Mouse (Mus musculus): ENCODE measurements around the gene Slc1a1. TPM values are rescaled to one million over a fixed set of nuclear protein-coding genes. Genes with fewer than 3 reads are reported as not detected.

Gene Slc1a1
- total and polyA plus RNA-seq, 3 experiments, result 1.3 to 2.9 (median 2.2) TPM

DNA sequence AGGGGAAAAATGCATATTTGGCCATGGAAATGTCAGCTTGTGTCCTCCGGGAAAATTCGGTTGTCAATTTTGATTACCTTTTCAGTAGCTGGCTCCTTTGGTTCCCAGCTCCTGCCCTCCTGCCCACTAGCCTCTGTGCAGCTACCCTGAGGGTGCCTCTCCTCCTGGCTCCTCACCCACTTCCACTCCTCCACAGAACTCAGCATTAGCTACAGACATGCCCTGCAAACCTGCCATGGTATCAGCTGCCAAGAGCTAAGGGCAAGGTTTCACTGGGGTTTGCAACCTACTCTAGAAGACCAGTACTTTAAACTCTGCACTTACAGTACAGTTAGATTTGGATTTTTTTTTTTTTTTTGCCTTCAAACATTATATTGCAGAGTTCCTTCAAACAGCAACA is 44.6 kb downstream of the Slc1a1 start:
- 92% methylated on average over 2 of the region's 2 CpGs for WGBS
- H3K79me2 ChIP-seq (replicated peaks; ENCODE audit: control insufficient read depth, insufficient read depth, low read length), result no peaks in the 10 kb centered on the region
- intact Hi-C loops (cut with DNase I), result loop anchor here (5.0 kb wide), 1 partner anchor 42 kb away; the partner anchor contains the start of gene Slc1a1

DNA sequence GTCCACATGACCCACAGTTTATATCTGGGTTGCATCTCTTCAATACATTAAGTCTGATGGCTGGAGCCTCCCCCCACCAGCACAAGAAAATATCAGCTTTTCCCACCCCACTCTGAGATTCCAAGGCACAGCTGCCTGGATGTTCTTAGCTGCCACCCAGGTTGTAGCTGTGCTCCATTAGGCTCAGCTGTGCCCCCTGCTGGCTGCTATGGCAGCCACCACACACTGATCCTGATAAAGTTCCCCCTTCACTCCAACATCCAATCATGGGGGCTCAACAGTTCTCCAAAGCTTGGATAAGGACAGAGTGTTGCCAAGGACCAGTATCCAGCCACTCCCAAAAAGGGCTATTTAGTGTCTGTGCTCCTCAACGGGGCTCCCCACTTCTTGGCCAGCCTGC is 48.3 kb downstream of the Slc1a1 start:
- 53% methylated on average over 1 of the region's 1 CpGs for WGBS
- H3K9ac ChIP-seq (ENCODE audit: low read depth, low read length), result no peak overlapping the region
- H3K79me2 ChIP-seq (replicated peaks; ENCODE audit: control insufficient read depth, insufficient read depth, low read length), result no peaks in the 10 kb centered on the region
- H3K4me3 ChIP-seq, result no peak overlapping the region
- H3K27ac ChIP-seq, result no peak overlapping the region
- no peaks in the 10 kb centered on the region for H3K36me3 ChIP-seq (ENCODE audit: control insufficient read depth, insufficient read depth, low read length)
- peaks cover 3% of the 10 kb centered on the region; the same call in 1 of the 2 replicates for H3K4me1 ChIP-seq (ENCODE audit: control insufficient read depth, insufficient read depth, low read length)
- intact Hi-C loops (cut with DNase I), result loop anchor here (2.0 kb wide), 1 partner anchor 106 kb away; no protein-coding TSS in a partner anchor
- no peak for DNase-seq
- TF ChIP-seq EP300 (IDR thresholded peaks at IDR 0.05; ENCODE audit: insufficient read depth, low read depth, low read length), result no peak
- peak; percentile 66 for TF ChIP-seq CTCF (IDR thresholded peaks at IDR 0.05)
- TF ChIP-seq POLR2A (IDR thresholded peaks at IDR 0.05; ENCODE audit: insufficient read depth, low read depth, low read length), result no peak
- H3K27me3 ChIP-seq (ENCODE audit: control insufficient read depth, insufficient read depth, low read length), result no peaks in the 10 kb centered on the region

More for the DNA sequence above, 44.6 kb downstream of the Slc1a1 start:
- Histone ChIP-seq H3K9ac (ENCODE audit: low read depth, low read length) (no peak overlapping the region), H3K27me3 (ENCODE audit: control insufficient read depth, insufficient read depth, low read length) (no peaks in the 10 kb centered on the region), H3K36me3 (ENCODE audit: control insufficient read depth, insufficient read depth, low read length) (no peaks in the 10 kb centered on the region), H3K4me3 (no peak overlapping the region), H3K27ac (no peak overlapping the region), H3K4me1 (ENCODE audit: control insufficient read depth, insufficient read depth, low read length) (no peaks in the 10 kb centered on the region)
- no peak for TF ChIP-seq EP300 (IDR thresholded peaks at IDR 0.05; ENCODE audit: insufficient read depth, low read depth, low read length)
- no peak for TF ChIP-seq POLR2A (IDR thresholded peaks at IDR 0.05; ENCODE audit: insufficient read depth, low read depth, low read length)
- TF ChIP-seq CTCF (IDR thresholded peaks at IDR 0.05), result no peak
- no peak for DNase-seq

DNA sequence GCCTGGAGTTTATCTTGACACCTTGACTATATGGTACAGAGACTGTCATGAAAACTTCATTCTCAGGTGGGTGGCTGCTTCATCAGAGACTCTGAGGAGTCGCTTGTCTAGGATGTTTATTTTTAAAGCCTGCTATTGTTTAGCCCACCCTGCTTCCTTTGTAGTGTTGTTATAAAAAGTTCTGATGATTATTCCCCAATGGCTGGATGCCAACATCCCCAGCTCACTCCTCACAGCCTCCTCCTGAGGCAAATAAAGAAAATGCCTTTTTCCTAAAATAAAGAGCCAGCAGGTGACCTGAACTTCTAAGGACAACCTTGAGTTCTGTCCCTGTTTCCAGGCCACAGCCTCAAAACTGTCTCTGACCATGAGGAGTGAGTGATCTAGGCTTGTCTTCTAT is 53.6 kb downstream of the Slc1a1 start:
- TF ChIP-seq EP300 (IDR thresholded peaks at IDR 0.05; ENCODE audit: insufficient read depth, low read depth, low read length) (no peak), POLR2A (IDR thresholded peaks at IDR 0.05; ENCODE audit: insufficient read depth, low read depth, low read length) (no peak), CTCF (IDR thresholded peaks at IDR 0.05) (no peak)
- H3K79me2 ChIP-seq (replicated peaks; ENCODE audit: control insufficient read depth, insufficient read depth, low read length), result no peaks in the 10 kb centered on the region
- intact Hi-C loops (cut with DNase I), result no loop called here

DNA sequence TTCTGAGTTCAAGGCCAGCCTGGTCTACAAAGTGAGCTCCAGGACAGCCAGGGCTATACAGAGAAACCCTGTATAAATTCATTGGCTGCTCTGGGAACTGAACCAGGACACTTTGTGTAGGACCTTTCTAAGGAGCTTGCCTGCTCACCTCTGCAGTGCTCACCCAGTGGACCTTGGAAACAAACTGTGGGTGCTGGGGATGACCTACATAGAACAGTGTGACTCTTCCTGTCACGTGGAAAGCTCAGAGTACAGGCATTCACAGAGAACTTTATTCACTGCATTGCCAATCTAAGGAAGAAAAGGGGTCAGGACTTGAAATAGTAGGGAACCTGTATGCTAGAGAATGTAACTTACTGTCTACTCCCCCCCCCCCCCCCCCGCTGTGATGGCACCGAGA is 54.4 kb downstream of the Slc1a1 start:
- no peak for DNase-seq
- intact Hi-C loops (cut with DNase I), result no loop called here
- Histone ChIP-seq H3K79me2 (replicated peaks; ENCODE audit: control insufficient read depth, insufficient read depth, low read length) (no peaks in the 10 kb centered on the region), H3K9ac (ENCODE audit: low read depth, low read length) (no peak overlapping the region), H3K36me3 (ENCODE audit: control insufficient read depth, insufficient read depth, low read length) (no peaks in the 10 kb centered on the region), H3K27ac (no peak overlapping the region), H3K27me3 (ENCODE audit: control insufficient read depth, insufficient read depth, low read length) (no peaks in the 10 kb centered on the region), H3K4me1 (ENCODE audit: control insufficient read depth, insufficient read depth, low read length) (peaks cover 4% of the 10 kb centered on the region; the same call in 1 of the 2 replicates), H3K4me3 (no peak overlapping the region)
- 61% methylated on average over 3 of the region's 3 CpGs for WGBS
- no peak for TF ChIP-seq EP300 (IDR thresholded peaks at IDR 0.05; ENCODE audit: insufficient read depth, low read depth, low read length)
- no peak for TF ChIP-seq POLR2A (IDR thresholded peaks at IDR 0.05; ENCODE audit: insufficient read depth, low read depth, low read length)
- TF ChIP-seq CTCF (IDR thresholded peaks at IDR 0.05), result no peak

More for the DNA sequence above, 53.6 kb downstream of the Slc1a1 start:
- Histone ChIP-seq H3K9ac (ENCODE audit: low read depth, low read length) (no peak overlapping the region), H3K36me3 (ENCODE audit: control insufficient read depth, insufficient read depth, low read length) (no peaks in the 10 kb centered on the region), H3K27ac (peak overlapping the region; percentile 49), H3K4me3 (no peak overlapping the region), H3K4me1 (ENCODE audit: control insufficient read depth, insufficient read depth, low read length) (peaks cover 4% of the 10 kb centered on the region; the same call in 1 of the 2 replicates), H3K27me3 (ENCODE audit: control insufficient read depth, insufficient read depth, low read length) (no peaks in the 10 kb centered on the region)
- 23% methylated on average over 1 of the region's 1 CpGs for WGBS
- no peak for DNase-seq

DNA sequence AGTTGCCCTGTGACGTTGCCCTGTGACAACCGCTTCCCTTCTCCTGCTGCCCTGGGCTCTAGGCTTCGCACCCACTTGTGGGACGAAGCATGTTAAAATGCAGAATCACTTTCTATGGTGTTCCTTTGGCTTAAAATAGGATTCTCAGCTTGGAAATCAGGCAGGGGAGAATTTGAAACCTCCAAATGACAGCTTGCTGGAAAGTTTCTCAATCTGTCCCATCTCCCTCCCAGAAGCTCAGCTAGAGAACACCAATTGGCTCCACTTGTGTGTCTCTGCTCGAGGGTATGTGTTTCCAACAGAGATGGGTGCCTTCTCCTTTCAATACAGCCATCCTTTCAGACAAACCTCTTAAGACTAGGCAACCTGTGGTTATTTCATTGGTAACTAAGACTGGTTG is 56.4 kb downstream of the Slc1a1 start:
- Histone ChIP-seq H3K4me3 (no peak overlapping the region), H3K27ac (no peak overlapping the region), H3K4me1 (ENCODE audit: control insufficient read depth, insufficient read depth, low read length) (peaks cover 4% of the 10 kb centered on the region; the same call in 1 of the 2 replicates), H3K79me2 (replicated peaks; ENCODE audit: control insufficient read depth, insufficient read depth, low read length) (no peaks in the 10 kb centered on the region), H3K27me3 (ENCODE audit: control insufficient read depth, insufficient read depth, low read length) (no peaks in the 10 kb centered on the region), H3K9ac (ENCODE audit: low read depth, low read length) (no peak overlapping the region), H3K36me3 (ENCODE audit: control insufficient read depth, insufficient read depth, low read length) (no peaks in the 10 kb centered on the region)
- TF ChIP-seq CTCF (IDR thresholded peaks at IDR 0.05) (no peak), POLR2A (IDR thresholded peaks at IDR 0.05; ENCODE audit: insufficient read depth, low read depth, low read length) (no peak), EP300 (IDR thresholded peaks at IDR 0.05; ENCODE audit: insufficient read depth, low read depth, low read length) (no peak)
- intact Hi-C loops (cut with DNase I), result no loop called here
- 80% methylated on average over 5 of the region's 5 CpGs for WGBS
- DNase-seq, result no peak

DNA sequence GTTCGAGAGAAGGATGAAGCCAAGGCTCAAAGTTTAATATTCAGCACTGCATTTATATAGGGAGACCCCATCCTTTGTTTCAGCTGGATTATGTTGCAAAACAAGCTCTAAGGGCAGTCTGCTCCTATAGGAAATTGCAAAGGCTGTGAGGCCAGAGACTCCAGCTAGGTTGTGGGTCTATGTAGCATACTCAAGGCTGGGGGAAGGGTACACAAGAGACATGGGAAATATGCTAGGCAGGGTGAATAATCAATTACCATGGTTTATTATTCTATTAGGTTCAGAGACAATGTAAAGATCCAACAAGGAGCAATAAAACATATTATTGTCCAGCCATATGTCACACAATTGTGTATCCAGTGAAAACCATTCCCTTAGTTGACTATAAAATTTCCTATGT is 57.0 kb downstream of the Slc1a1 start:
- intact Hi-C loops (cut with DNase I), result no loop called here
- WGBS, result 92% methylated on average over 1 of the region's 1 CpGs
- Histone ChIP-seq H3K27me3 (ENCODE audit: control insufficient read depth, insufficient read depth, low read length) (no peaks in the 10 kb centered on the region), H3K36me3 (ENCODE audit: control insufficient read depth, insufficient read depth, low read length) (no peaks in the 10 kb centered on the region), H3K4me3 (no peak overlapping the region), H3K9ac (ENCODE audit: low read depth, low read length) (no peak overlapping the region), H3K79me2 (replicated peaks; ENCODE audit: control insufficient read depth, insufficient read depth, low read length) (no peaks in the 10 kb centered on the region), H3K4me1 (ENCODE audit: control insufficient read depth, insufficient read depth, low read length) (peaks cover 3% of the 10 kb centered on the region; the same call in 1 of the 2 replicates), H3K27ac (no peak overlapping the region)
- TF ChIP-seq EP300 (IDR thresholded peaks at IDR 0.05; ENCODE audit: insufficient read depth, low read depth, low read length), result no peak
- no peak for TF ChIP-seq POLR2A (IDR thresholded peaks at IDR 0.05; ENCODE audit: insufficient read depth, low read depth, low read length)
- TF ChIP-seq CTCF (IDR thresholded peaks at IDR 0.05), result no peak
- no peak for DNase-seq
